Mouse (Mus musculus) gastrocnemius, postnatal 25 days (tissue): ENCODE results near the gene Trip10. TPM values are rescaled to one million over a fixed set of nuclear protein-coding genes. Genes with fewer than 3 reads are reported as not detected.
"Not testable (repeated sequence)": the region's sequence is repeated elsewhere in the genome, so short reads cannot be mapped to it uniquely, and the experiment has no call there.

Experiments used
- DNase-seq: peaks from one replicate; pipeline ENCODE4 v3.0.0; 2022
- total RNA-seq, 2 experiments: library from RNA; stranded (reverse); gene quantifications; 1 replicate in 1 of 2; 2 replicates in 1 of 2; pipeline ENCODE4 v1.2.3; 2021

Gene Trip10
- total RNA-seq, 2 experiments from 2014 or later, result 132 to 134 TPM

DNA sequence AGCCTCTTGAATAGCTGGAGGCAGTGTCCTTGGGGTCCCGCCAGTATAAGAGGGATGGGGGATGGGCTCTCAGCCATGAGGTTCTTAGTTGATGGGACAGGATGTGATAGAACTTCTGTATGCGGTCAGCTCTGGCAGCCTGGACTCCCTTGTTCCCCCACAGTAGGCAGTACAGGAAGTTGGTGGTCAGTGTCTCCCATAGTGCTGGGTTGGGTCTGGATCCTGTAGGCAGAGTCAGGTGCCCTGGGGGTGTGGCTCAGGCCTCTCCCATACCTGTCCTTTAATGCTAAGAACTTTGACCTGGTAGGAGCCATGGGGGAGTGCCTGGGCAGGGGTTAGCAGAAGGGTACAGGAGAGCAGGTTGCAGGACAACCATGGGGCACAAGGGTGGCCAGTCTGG lies 14.9 kb downstream of the Trip10 start:
- DNase-seq, result no peak

DNA sequence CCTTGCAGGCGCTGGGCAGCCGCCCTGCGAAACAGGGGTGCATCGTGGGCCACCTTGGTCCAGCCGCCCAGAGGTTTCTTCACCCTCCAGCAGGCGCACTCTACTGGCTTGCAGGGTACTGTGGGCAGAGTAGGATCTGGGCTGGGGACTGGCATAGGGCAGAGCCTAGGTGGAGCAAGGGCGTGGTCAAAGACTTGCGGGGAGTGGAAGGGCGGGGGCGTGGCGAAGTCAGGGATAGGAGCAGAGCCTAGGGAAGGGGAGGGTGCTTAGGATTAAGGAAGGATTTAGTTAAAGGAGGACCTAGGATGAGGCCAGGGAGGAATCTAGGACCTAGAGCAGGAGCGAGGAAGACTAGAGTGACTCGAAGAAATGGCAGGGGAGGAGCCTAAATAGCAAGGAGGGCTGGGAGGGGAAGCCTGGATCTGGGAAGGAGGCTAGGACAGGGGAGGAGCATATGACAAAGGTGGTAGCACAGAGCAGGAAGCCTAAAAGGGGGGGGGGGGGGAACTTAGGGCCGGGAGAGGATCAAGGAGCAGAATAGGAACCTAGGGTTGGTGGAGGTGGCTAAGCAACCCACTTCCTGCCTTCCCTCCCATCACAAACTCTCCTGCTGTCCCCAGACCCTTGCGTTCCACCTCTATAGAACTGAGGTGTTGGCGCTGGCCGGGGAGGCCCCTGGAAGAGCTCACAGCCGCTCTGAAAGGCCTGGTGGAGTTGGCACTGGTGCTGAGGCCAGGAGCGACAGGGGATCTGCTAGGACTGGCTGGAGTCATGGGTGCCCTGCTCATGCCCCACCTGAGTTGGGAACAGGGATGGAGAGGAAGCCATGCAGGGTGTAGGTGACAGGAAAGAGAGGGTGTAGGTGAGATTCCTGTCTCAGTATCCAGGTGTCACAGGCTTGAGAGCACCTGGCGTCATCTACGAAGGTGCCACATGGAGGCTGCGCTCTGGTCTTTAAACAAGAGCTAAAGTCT lies 16.0 kb downstream of the Trip10 start:
- peak; percentile 84 for DNase-seq

DNA sequence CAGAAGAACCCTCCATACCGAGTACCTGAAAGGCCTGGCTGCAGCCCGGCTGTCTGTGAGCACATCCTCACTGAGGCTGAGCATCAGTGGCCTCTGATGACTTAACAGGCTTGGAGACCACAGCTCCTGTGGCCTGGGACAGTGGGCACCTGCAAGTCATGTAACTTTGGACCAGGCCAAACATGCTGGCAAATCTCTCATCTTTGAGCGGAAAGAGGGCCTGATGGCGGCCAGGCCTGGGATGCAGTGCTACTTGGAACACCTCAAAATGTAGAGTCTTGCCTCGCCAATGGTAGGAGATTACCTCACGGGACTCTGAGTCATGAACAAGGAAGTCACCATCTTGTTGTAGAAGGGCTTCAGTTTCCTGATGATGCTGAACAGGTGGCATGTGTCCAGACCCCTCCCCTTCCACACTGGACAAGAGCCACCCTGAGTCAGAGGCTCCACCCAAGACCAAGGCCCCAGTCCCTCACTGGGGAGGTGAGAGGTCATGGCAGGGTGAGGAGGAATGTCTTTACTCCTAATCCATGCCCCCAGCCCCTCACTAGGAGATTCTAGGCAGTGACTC lies 18.4 kb downstream of the Trip10 start:
- no peak for DNase-seq

DNA sequence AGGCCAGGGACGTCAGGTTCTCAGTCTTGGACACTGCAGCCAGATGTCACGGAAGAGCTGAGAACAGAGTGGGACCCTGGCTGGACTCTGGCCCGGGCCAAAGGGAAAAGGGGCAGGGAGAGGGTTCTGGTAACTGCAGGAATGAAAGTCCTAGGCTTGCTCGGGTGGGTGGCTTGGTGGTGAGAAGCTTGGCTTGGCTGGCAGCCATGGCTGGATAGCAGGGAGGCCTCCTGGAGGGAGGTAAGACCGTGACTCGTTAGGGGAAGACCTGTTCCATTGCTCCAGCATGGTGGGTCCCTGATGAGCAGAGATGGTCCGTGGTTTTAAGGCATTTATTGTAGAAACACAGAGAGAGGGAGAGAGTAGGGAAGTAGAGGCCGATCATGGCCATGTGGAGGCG lies 22.0 kb downstream of the Trip10 start:
- no peak for DNase-seq

DNA sequence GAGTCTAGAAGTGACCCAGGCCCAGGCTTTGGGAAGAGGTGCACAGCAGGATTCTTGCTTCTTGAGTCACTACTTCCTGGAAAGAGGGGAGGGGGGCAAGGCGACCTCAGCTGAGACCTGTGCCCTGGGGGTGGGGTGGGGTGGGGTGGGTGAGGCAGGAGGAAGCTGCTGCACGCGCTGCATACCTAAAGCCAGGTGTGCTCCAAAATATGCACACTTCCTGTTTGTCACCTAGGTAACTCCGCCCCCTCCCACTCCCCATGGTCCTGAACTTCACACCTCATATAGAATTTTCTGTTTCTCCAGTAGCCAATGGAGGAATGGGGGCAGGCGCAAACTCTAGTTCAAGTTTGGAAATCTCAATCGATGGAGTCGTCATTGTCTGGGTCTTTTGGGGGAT lies 24.6 kb downstream of the Trip10 start:
- DNase-seq, result no peak

DNA sequence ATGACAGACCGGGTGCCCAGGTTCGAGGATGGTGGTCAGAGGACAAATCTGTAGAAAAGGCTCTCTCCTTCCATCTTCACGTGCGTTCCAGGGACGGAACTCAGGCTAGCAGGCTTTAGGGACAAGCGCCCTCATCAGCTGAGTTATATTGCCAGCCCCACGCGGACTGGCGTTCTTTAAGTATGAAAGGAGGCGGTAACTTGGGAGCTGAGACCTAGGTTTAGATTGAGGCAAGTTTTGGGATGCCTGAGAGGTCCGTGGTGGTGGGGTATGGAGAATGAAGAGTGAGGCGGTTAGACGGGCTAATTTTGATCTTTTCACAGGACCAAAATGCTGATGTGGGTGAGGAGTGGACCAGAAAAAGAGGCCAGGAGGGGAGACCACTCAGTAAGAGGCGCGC lies 25.4 kb downstream of the Trip10 start:
- no peak for DNase-seq

DNA sequence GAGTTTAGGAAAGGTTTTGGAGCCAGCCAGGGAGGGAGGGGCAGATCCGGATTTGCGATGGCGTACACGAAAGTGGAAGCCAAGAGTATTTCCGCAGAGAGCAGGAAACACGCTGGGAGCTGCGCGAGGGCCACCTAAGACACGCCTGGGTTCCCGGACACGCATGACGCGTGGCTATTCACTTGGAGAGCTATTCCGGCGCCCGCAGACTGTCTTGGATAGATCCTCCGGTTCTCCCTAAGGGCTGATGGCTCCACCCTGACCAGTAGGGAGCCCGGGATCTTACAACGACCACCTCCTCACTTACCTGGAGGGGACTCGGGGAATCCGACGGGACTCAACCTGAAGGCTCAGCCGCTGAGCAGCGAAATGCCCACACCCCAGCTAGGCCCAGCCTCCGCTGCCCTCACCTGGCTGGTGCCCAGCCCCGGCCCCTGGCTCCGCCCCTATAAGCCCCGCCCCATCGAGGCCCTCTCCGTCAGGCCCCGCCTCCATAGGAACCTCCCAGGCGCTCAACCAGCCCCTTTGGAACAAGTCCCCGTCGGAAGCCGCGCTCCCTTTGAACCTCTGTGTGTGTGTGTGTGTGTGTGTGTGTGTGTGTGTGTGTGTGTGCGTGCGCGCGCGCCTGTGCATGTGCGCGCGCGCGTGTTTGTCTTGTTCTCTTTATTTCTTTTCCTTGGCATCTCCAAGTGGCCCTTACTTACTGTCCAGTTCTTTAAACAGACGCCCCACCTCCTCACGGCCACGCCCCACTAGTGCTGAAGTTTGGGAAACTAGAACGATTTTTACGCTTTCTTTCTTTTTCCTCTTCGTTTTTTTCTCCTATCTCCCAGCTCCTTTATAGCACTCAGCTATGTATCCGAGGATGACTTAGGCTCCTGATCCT lies 26.1 kb downstream of the Trip10 start:
- peak; percentile 93 for DNase-seq

DNA sequence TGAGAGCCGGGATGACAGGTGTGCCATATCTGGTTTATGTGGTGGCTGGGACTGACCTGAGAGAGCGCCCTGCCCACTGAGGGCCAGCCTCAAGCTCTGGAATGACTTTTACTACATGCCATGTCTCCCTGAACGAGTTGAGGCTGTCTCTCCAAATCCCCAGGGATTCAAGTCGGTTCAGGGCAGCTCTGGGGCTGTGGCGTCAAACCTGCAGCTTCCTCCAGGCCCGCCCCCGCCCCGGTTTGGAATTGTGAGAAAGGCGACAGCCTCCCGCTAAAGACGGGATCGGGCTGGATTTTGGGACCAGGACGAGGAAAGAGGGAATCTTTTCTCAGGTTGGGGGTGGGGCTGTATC lies 26.7 kb downstream of the Trip10 start:
- DNase-seq, result no peak

DNA sequence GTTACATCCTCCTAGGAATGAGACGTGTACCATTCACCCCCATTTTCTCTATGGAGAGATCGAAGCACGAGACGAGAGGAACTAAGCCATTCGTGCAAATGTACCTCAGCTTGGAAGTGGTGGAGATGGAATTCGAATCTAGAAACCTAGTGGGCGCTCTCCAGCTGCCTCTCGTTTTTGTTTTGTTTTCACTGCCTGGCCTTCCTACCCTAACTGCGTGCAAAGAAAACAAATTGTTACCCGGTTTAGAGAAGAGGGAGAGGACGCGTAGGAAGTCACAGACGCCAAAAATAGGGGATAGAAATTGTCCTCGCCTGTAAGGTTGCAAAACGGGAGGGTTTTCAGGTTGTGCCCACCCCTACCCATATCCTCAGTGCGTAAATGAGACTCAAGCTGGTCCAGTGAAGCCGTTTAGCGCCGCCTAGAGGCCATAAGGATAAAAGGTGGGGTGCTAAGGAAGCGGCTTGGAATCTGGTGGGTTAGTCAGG lies 27.4 kb downstream of the Trip10 start:
- DNase-seq, result peak; percentile 61

DNA sequence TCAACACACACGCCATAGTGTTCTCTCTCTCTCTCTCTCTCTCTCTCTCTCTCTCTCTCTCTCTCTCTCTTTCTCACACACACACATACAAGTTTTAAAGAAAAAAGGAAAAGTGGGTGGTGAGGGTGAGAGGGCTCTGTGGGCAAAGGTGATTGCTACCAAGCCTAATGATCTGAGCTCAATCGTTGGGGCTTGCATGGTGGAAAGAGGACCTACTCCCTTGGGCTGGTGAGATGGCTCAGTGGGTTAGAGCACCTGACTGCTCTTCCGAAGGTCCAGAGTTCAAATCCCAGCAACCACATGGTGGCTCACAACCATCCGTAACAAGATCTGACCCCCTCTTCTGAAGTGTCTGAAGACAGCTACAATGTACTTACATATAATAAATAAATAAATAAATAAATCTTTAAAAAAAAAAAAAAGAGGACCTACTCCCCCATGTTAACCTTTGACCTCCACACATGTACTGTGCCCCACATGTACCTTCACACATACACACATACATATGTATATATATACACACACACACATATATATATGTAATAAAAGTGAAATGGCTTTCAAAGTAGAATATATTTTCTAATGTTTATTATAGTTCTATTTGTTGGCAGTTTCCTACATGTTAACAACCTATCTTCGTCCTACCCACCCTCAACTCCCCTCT lies 28.5 kb downstream of the Trip10 start:
- DNase-seq, result not testable (repeated sequence)

DNA sequence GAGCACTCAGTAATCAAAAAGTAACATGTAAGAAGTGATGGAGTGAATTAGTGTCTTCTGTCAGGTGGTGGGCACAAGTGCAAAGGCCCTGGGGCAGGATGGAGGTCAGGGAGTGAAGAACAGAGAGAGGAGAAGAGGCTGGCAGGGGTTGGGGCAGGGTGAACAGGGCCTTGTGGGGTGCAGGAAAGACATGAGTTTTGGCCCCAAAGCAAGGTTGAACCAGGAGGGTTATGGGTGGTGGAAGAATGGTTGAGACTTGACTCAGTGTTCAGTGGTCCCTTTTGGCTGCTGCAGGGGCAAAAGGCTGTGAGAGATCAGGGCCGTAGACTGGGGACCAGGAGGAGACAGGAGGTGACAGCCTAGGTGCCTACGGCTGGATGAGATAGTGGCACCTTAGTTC lies 29.3 kb downstream of the Trip10 start:
- DNase-seq, result no peak

DNA sequence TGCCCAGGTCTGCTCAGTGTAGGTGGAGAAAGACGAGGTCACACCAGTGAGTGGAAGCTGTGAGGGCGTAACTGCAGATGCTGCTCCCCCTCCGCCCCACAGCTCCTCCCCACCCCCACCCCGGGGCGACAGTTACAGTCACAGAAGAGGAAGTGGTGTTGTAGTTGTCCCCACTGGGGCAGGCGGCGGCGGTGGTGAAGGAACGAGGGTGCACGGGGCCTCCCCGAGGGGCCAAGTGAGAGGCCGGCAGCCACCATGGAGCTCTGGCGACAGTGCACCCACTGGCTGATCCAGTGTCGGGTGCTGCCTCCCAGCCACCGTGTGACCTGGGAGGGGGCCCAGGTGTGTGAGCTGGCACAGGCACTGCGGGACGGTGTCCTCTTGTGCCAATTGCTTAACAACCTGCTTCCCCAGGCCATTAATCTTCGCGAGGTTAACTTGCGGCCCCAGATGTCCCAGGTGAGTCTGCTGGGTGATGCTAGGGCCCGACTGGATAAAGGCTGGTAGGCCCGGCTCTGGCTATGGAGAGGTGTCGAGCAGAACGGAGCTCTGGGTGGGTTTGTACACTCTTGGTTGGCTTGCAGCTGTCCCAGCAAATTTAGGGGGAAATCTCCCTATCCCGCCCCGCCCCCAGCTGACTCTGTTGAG lies 29.8 kb downstream of the Trip10 start, which contains the start of gene Vav1:
Gene Vav1 (plus strand): TSS at position 158 of the 648 bp plus-strand sequence.
- DNase-seq, result peak; percentile 57

DNA sequence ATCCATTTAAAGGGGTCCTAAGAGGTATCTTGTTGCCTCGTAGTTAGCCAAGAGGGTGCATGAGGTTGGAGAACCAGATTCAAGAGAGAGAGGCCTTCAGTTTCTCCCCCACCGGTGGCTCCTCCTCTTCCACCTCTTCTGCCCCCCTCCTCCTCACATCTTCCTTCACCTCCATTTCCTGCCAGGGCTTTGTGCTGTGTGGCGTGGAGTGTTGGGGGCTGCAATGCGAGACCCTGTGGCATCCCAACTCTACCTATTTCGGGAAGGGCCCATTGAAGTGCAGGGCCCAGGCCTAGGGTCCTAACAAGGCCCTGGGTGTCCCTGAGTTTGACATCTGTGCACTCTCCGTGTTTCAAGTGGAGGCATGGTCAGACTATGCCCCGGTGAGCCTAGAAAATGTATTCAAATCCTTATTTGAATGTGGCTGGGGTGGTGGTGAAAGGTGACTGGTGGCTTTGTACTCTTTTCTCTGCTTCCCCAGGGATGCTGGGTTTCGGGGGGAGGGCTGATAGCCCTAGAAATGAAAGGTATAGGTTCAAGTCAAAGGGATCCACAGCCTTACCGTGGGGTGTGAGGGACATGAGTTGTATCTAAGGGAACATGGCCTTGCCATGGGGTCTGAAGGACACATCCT lies 30.5 kb downstream of the Trip10 start:
- no peak for DNase-seq

DNA sequence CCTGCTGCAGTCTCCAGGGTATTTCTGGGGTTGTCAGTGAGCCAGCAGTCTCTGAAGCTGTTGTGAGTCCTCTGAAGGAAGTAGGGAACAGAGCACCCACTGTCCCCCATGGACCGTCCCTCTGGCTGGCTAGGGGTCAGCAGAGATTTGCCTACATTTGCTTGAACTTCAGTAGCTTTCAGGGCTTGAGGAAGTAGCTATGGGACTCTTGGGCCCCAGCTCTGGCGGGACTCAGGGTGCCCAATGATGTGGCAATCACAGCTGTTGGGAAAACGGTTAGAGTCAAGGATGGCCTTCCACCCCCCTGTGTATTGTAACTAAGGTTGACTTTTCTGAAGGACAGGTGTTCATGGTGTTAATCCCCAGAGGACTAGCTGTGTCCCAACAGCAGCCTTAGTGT lies 31.2 kb downstream of the Trip10 start:
- DNase-seq, result no peak

DNA sequence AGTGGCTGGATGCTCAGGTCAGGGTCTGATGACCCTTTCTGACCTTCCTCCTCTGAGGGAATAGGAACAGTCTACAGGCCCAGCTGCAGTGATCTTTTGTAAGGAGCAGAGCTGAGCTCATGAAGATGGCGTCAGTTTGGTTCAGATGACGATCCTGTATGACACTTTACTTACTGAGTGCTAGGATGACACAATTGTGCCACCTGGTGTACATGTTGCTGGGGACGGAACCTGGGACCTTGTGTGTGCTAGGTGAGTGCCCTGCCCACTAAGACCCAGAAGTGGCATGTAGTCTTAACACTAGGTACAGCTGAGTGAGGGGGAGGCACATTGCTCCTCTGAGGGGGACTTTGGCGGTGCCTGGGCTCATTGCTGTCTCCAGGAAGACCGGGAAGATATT lies 34.7 kb downstream of the Trip10 start:
- DNase-seq, result no peak

DNA sequence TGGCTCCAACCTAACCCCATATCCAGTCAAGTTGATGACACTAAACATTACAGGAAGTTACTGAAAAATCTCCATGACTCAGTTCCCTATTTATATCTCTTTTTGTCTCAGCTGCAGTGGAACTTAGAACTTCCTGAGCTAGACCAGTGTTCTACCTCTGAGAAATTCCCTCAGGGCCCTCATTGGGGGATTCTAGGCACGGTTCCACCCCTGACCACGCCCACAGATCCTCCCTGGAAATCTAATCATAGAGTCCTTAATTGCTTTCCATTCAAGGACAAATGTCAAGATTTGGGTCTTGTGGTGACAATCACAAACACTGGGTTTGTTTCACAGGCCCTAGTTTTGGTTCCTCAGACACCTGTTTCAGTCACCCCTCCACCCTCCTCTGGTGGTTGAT lies 35.8 kb downstream of the Trip10 start:
- DNase-seq, result no peak

DNA sequence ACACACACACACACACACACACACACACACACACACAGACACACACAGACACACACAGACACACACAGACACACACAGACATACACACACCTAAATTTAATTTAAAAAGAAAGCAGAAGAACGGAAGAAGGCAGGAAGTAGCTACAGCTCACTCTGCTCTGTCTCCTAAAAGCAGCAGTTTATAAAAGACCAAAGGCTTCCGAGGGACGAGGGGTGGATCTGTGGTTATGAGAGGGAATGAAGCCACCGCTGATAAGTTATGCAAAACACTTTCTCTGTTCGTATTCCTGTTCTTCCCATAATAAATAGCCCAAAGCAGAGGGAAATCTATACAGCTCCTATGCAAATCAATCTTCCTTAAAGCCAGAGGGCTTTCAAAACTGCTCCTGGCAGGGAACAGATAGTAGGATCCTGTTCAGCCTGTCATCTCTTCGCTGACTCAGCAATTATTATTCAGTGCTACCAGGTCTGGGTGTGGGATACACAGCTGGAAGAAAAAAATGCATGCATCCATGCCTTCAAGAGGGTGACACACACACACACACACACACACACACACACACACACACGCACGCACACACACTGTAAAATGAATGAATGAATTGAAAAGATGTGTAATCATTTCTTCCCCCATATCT lies 37.6 kb downstream of the Trip10 start:
- no peak for DNase-seq

DNA sequence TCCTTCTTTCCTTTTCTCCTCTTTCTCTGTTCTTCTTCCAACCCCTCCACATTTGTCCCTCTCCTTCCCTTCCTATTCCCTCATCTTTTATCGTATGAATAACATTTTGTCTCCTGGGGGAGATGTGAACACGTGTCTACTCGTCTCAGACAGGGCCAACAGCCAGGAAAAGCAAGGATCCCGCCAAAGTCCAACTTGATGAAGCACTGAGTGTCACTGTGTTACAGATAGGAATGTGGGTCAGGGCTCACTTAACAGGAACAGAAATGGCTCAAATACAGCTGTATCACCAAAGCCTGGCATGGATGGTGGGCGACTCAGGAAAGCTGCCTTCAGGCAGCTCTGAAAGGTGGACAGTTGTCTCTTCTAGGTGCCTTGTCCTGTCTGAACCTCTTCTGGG lies 40.0 kb downstream of the Trip10 start:
- DNase-seq, result no peak

DNA sequence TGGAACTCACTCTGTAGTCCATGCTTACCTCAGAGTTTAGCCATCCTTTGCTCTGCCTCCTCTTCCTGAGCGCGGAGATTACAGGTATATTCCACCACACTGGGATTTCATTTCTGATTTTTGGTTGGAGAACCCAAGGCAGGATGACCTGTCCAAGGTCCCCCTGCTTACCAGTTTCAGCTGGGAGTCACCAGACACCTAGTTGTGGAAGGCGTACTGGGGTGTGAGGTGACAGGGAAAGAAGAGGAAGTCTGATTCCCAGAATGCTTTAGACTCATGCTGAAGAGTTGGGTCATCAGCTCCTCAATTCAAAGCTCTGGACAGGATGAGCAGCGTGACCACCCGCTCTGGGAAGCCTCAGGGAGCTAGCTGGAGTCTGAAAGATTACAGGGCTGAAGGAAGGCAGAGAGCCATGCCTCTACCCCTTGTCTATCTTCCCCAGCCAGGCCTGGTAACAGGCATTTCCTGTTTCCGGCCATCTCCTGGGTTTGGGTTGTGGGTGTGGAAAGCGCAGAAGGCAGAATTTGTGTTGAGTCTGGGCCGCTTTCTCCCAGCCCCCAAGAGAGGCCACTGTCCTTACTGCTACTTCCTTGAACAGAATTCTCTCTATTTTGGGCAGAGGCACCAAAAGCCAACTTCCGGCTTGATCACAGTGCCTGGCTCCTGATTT lies 40.9 kb downstream of the Trip10 start:
- DNase-seq, result peak; percentile 29

DNA sequence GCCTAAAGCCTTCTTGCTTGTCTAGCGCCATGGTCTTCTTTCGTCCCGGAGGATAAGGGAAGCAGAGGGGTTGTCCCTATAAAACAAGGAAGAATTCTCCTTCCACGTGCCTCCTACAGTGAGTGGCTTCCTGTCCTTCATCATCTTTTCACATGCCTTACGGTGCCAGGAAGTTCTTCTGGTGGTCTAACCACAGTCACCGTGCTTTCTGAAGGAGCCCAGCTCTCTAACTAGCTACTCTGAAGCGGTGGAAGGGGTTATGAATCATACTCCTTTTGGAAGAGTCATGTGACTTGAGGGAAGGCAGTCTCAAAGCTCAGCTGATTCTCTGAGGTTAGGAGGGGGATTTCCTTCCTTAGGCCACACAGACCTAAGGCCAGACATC lies 41.4 kb downstream of the Trip10 start:
- DNase-seq, result no peak
